ENCODE assay signal across 33 mouse cellular contexts in the genomic region with DNA sequence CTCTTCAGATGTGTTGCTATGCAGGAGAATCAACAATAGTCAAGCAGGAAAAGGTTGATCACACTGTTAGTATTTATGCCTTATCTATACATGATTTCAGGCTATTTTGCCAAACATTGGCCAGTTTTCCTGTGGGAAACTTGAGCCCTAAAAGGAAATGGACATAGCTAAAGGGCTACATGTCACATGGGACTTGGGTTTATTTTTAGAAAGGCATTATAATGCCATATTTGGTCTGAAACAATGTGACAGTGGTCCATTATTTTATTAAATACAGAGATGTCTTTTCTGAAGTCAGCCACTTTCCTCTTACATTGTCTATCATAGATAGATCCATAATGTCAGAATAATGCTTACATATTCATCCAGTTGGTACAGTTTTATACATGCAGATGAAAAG. TPM values are rescaled to one million over a fixed set of nuclear protein-coding genes. Genes with fewer than 3 reads are reported as not detected.
DNase-seq lines count a peak whose midpoint lies in the region; ATAC-seq lines count a peak whose summit lies in the region.
"Had no signal": no experiment of that assay in that cellular context is flagged by ENCODE, and none has a peak within 500 bp of the region (broad histone marks: within the 10 kb centered on the region; RNA-seq: fewer than 3 reads in every experiment).

No protein-coding gene starts in this region.

- H3K4me3 ChIP-seq in heart, embryonic 10.5 days, result no peak overlapping the region
- no peak overlapping the region for H3K4me3 ChIP-seq in lung, embryonic 16.5 days (ENCODE audit: low read length)
- H3K4me3 ChIP-seq: forebrain, embryonic 12.5 days; hindbrain, embryonic 12.5 days; intestine, embryonic 15.5 days; liver, embryonic 12.5 days; megakaryocyte, embryonic 14.5 days; midbrain, embryonic 12.5 days; myocyte; neural tube, embryonic 12.5 days had no signal

- H3K9me3 ChIP-seq in heart, embryonic 10.5 days, result no peaks in the 10 kb centered on the region
- no peaks in the 10 kb centered on the region for H3K9me3 ChIP-seq in lung, embryonic 16.5 days (ENCODE audit: control insufficient read depth, low read length)
- H3K9me3 ChIP-seq: forebrain, embryonic 12.5 days; hindbrain, embryonic 12.5 days; intestine, embryonic 15.5 days; liver, embryonic 12.5 days; megakaryocyte, embryonic 14.5 days; midbrain, embryonic 12.5 days; neural tube, embryonic 12.5 days had no signal

- H3K36me3 ChIP-seq in heart, embryonic 10.5 days, result no peaks in the 10 kb centered on the region
- no peaks in the 10 kb centered on the region; the same call in 1 of the 2 replicates for H3K36me3 ChIP-seq in lung, embryonic 16.5 days (ENCODE audit: control insufficient read depth, insufficient read depth, low read length)
- H3K36me3 ChIP-seq: forebrain, embryonic 12.5 days; hindbrain, embryonic 12.5 days; intestine, embryonic 15.5 days; neural tube, embryonic 12.5 days had no signal

- H3K9ac ChIP-seq in lung, embryonic 16.5 days (ENCODE audit: low read length), result no peak overlapping the region
- H3K9ac ChIP-seq: forebrain, embryonic 12.5 days; forebrain, postnatal 0 days; hindbrain, embryonic 12.5 days; intestine, embryonic 15.5 days; liver, embryonic 12.5 days; liver, postnatal 0 days; midbrain, embryonic 12.5 days; neural tube, embryonic 12.5 days had no signal

- peak overlapping the region; percentile 64; the same call in 1 of the 2 replicates for H3K27ac ChIP-seq in heart, embryonic 10.5 days
- H3K27ac ChIP-seq in lung, embryonic 16.5 days (ENCODE audit: low read length), result peak overlapping the region; percentile 44; the same call in 1 of the 2 replicates
- H3K27ac ChIP-seq: forebrain, embryonic 12.5 days; hindbrain, embryonic 12.5 days; hindbrain, postnatal 0 days; intestine, embryonic 15.5 days; liver, embryonic 12.5 days; midbrain, embryonic 12.5 days; neural tube, embryonic 12.5 days had no signal

- intact Hi-C loops in heart, postnatal 14 days (cut with DNase I), result no loop called here
- intact Hi-C loops in heart, postnatal 10 days (cut with DNase I), result no loop called here

- H3K4me1 ChIP-seq in heart, embryonic 10.5 days, result peaks cover 5% of the 10 kb centered on the region; the same call in 1 of the 2 replicates
- peaks cover 4% of the 10 kb centered on the region for H3K4me1 ChIP-seq in lung, embryonic 16.5 days (replicated peaks; ENCODE audit: control insufficient read depth, insufficient read depth, low read length)
- H3K4me1 ChIP-seq: forebrain, embryonic 12.5 days; hindbrain, embryonic 12.5 days; intestine, embryonic 15.5 days; midbrain, embryonic 12.5 days; neural tube, embryonic 12.5 days had no signal

- H3K4me2 ChIP-seq in lung, embryonic 16.5 days (ENCODE audit: low read depth, low read length), result no peak overlapping the region
- H3K4me2 ChIP-seq: forebrain, embryonic 12.5 days; hindbrain, embryonic 12.5 days; intestine, embryonic 15.5 days; liver, embryonic 12.5 days; midbrain, embryonic 12.5 days; neural tube, embryonic 12.5 days had no signal

- no peak for DNase-seq in heart, embryonic 10.5 days (ENCODE audit: low spot score)
- DNase-seq in heart, postnatal 14 days, result no peak
- DNase-seq in heart, postnatal 10 days, result peak; percentile 20 to 30
- no peak for DNase-seq in heart, adult 18-20 months
- no peak for DNase-seq in lung, adult 18-20 months
- no peak for DNase-seq in testis, postnatal 14 days (ENCODE audit: low spot score)
- DNase-seq: adrenal gland, adult 2 months; adrenal gland, postnatal 36 days; cerebellum, adult 2 months; cerebellum, postnatal 14 days; forebrain, postnatal 0 days; gastrocnemius, postnatal 25 days; kidney, adult 2 months; kidney, postnatal 10 days; layer of hippocampus, postnatal 36 days; left cerebral cortex, postnatal 4 days; liver, postnatal 0 days; lung, postnatal 4 days; right cerebral cortex, adult 18-20 months; spleen, adult 18-20 months; thymus, adult 18-20 months; thymus, postnatal 36 days had no signal

- ATAC-seq in lung, embryonic 16.5 days (ENCODE audit: low read depth), result no peak
- ATAC-seq: CD4-positive, CD25-positive, alpha-beta regulatory T cell, adult 4 months; forebrain, postnatal 0 days; hindbrain, postnatal 0 days; intestine, embryonic 15.5 days; liver, embryonic 12.5 days; liver, postnatal 0 days had no signal

- no peaks in the 10 kb centered on the region for H3K27me3 ChIP-seq in heart, embryonic 10.5 days (ENCODE audit: insufficient read depth, poor library complexity, severe bottlenecking)
- H3K27me3 ChIP-seq in lung, embryonic 16.5 days (ENCODE audit: control insufficient read depth, insufficient read depth, low read depth, low read length), result no peaks in the 10 kb centered on the region
- H3K27me3 ChIP-seq: forebrain, embryonic 12.5 days; hindbrain, embryonic 12.5 days; intestine, embryonic 15.5 days; liver, embryonic 12.5 days; megakaryocyte, embryonic 14.5 days; midbrain, embryonic 12.5 days; neural tube, embryonic 12.5 days had no signal

RNA-seq across cellular contexts. Expression of a gene that starts 11.5 kb away (rescaled TPM):
- polyA plus RNA-seq in heart, embryonic 10.5 days (2016; fragmentation: Nextera tagmentation; extraction: Ambion mirVana), result 0.79 and 1.1 TPM in 2 replicates
- total RNA-seq in heart, postnatal 14 days (2021), result under 1 TPM; 0.91 to 1.00 TPM
- total RNA-seq in heart, postnatal 10 days (2021), result 1 to 10 TPM; 1.3 to 1.5 TPM
- total RNA-seq in heart, adult 18-20 months (2021), result under 1 TPM; 0.30 to 0.98 TPM
- 1.3 and 1.7 TPM in 2 replicates for polyA plus RNA-seq in lung, embryonic 16.5 days (2015; fragmentation: Nextera tagmentation; extraction: Ambion mirVana)

Comparison
In these comparisons a context has a peak if more than half of its experiments do, and no peak if none do; other contexts are left out.
1. DNase-seq: peak in heart, postnatal 10 days (2 of 2); none in heart, embryonic 10.5 days (single experiment), heart, postnatal 14 days (0 of 2), heart, adult 18-20 months (0 of 2), lung, adult 18-20 months (0 of 2) and testis, postnatal 14 days (single experiment).